ENCODE assay signal across 28 mouse cellular contexts in genomic region chr19:56222496-56222895, GRCm38 (mm10).
DNase-seq lines count a peak whose midpoint lies in the region; ATAC-seq lines count a peak whose summit lies in the region.
"Had no signal": no experiment of that assay in that cellular context is flagged by ENCODE, and none has a peak within 500 bp of the region (broad histone marks: within the 10 kb centered on the region; RNA-seq: fewer than 3 reads in every experiment).

No protein-coding gene starts in this region.

- no peaks in the 10 kb centered on the region for H3K27me3 ChIP-seq in limb, embryonic 11.5 days (ENCODE audit: control insufficient read depth, insufficient read depth, low read length)
- H3K27me3 ChIP-seq in limb, embryonic 10.5 days (ENCODE audit: low read depth, poor library complexity, severe bottlenecking), result peaks cover 15% of the 10 kb centered on the region
- H3K27me3 ChIP-seq in embryonic facial prominence, embryonic 13.5 days, result peaks cover 12% of the 10 kb centered on the region; the same call in 1 of the 2 replicates

- WGBS in limb, embryonic 11.5 days, result 62% methylated on average over 4 of the region's 4 CpGs
- WGBS in limb, embryonic 10.5 days, result 76% methylated on average over 4 of the region's 4 CpGs
- 37% methylated on average over 4 of the region's 4 CpGs for WGBS in embryonic facial prominence, embryonic 13.5 days

- no peak overlapping the region for H3K9ac ChIP-seq in limb, embryonic 11.5 days (ENCODE audit: low read length)
- no peak overlapping the region for H3K9ac ChIP-seq in embryonic facial prominence, embryonic 13.5 days
- H3K9ac ChIP-seq: forebrain, embryonic 13.5 days; heart, embryonic 13.5 days; hindbrain, embryonic 14.5 days had no signal

- no peak for DNase-seq in limb, embryonic 11.5 days (ENCODE audit: low spot score)
- no peak for DNase-seq in limb, embryonic 10.5 days (ENCODE audit: low spot score)
- DNase-seq in NIH3T3 (ENCODE audit: low read depth), result peak; percentile 51
- no peak for DNase-seq in adipocyte (ENCODE audit: low spot score)
- DNase-seq in right cerebral cortex, postnatal 25 days, result no peak
- DNase-seq: adrenal gland, adult 2 months; adrenal gland, postnatal 14 days; cerebellum, adult 11 months; cerebellum, adult 2 months; cerebellum, postnatal 10 days; cerebellum, postnatal 36 days; embryo, embryonic 11 days; gastrocnemius, postnatal 14 days; heart, adult 2 months; heart, postnatal 14 days; heart, postnatal 4 days had no signal

- no peaks in the 10 kb centered on the region for H3K36me3 ChIP-seq in limb, embryonic 11.5 days (ENCODE audit: control insufficient read depth, insufficient read depth, low read length)
- no peaks in the 10 kb centered on the region for H3K36me3 ChIP-seq in limb, embryonic 10.5 days
- no peaks in the 10 kb centered on the region for H3K36me3 ChIP-seq in embryonic facial prominence, embryonic 13.5 days
- H3K36me3 ChIP-seq: forebrain, embryonic 10.5 days; heart, embryonic 10.5 days; heart, embryonic 13.5 days had no signal

- no peaks in the 10 kb centered on the region for H3K9me3 ChIP-seq in limb, embryonic 11.5 days (ENCODE audit: control insufficient read depth, low read length)
- H3K9me3 ChIP-seq in limb, embryonic 10.5 days (replicated peaks), result no peaks in the 10 kb centered on the region
- H3K9me3 ChIP-seq in embryonic facial prominence, embryonic 13.5 days, result no peaks in the 10 kb centered on the region
- H3K9me3 ChIP-seq: forebrain, embryonic 10.5 days; forebrain, embryonic 13.5 days; heart, embryonic 10.5 days; heart, embryonic 13.5 days had no signal

- peaks cover 38% of the 10 kb centered on the region for H3K4me1 ChIP-seq in limb, embryonic 11.5 days (ENCODE audit: control insufficient read depth, insufficient read depth, low read length)
- peaks cover 74% of the 10 kb centered on the region for H3K4me1 ChIP-seq in limb, embryonic 10.5 days
- peaks cover 41% of the 10 kb centered on the region for H3K4me1 ChIP-seq in embryonic facial prominence, embryonic 13.5 days
- H3K4me1 ChIP-seq: heart, embryonic 10.5 days; heart, embryonic 13.5 days had no signal

- H3K27ac ChIP-seq in limb, embryonic 11.5 days (replicated peaks; ENCODE audit: low read depth, low read length), result no peak overlapping the region
- H3K27ac ChIP-seq in limb, embryonic 10.5 days, result no peak overlapping the region
- H3K27ac ChIP-seq in embryonic facial prominence, embryonic 13.5 days, result peak overlapping the region; percentile 13; the same call in 1 of the 2 replicates
- H3K27ac ChIP-seq: forebrain, embryonic 10.5 days; forebrain, embryonic 13.5 days; heart, adult 2 months; heart, embryonic 10.5 days; heart, embryonic 13.5 days; hindbrain, embryonic 14.5 days; hindbrain, postnatal 0 days had no signal

- H3K4me2 ChIP-seq in limb, embryonic 11.5 days (ENCODE audit: low read depth, severe bottlenecking), result no peak overlapping the region
- no peak overlapping the region for H3K4me2 ChIP-seq in embryonic facial prominence, embryonic 13.5 days
- H3K4me2 ChIP-seq: forebrain, embryonic 13.5 days; heart, embryonic 13.5 days; hindbrain, embryonic 14.5 days had no signal

- H3K4me3 ChIP-seq in limb, embryonic 11.5 days (ENCODE audit: low read depth, low read length), result no peak overlapping the region
- no peak overlapping the region for H3K4me3 ChIP-seq in limb, embryonic 10.5 days
- H3K4me3 ChIP-seq in embryonic facial prominence, embryonic 13.5 days, result no peak overlapping the region
- H3K4me3 ChIP-seq: forebrain, embryonic 10.5 days; forebrain, embryonic 13.5 days; heart, adult 2 months; heart, embryonic 10.5 days; heart, embryonic 13.5 days had no signal

- peak; percentile 6; the same call in 1 of the 2 replicates for ATAC-seq in limb, embryonic 11.5 days (ENCODE audit: insufficient number of reproducible peaks, low FRiP score, low TSS enrichment, low read depth)
- ATAC-seq in embryonic facial prominence, embryonic 13.5 days (ENCODE audit: insufficient number of reproducible peaks, insufficient read depth, low FRiP score, low TSS enrichment, low read depth), result no peak
- peak; percentile 50; the same call in 1 of the 2 replicates for ATAC-seq in megakaryocyte progenitor cell, adult 5-6 weeks (replicated peaks; ENCODE audit: poor library complexity)
- ATAC-seq: forebrain, embryonic 13.5 days; forebrain, embryonic 16.5 days; hindbrain, postnatal 0 days; inflammation-experienced regulatory T-cells, adult 6 months; intestine, embryonic 16.5 days; Patski had no signal
